Mouse (Mus musculus) right cerebral cortex, postnatal 4 days (tissue): ENCODE results near the gene Tsc22d3.
A peak's percentile ranks its signal among the peaks of the same experiment; 100 is the strongest.
"Not testable (repeated sequence)": the region's sequence is repeated elsewhere in the genome, so short reads cannot be mapped to it uniquely, and the experiment has no call there.

Source experiments
- DNase-seq: peaks from one replicate; pipeline ENCODE4 v3.0.0-alpha.2; 2022

The Tsc22d3 gene

GRCm38 (mm10) chrX:140565212-140565611, 35.2 kb downstream of the Tsc22d3 start:
- DNase-seq = peak; percentile 3

GRCm38 (mm10) chrX:140564777-140565176, 35.7 kb downstream of the Tsc22d3 start:
- no peak for DNase-seq

- DNase-seq = no peak
These were observed 42.1 kb downstream of the Tsc22d3 start for GRCm38 (mm10) chrX:140558176-140558844.

GRCm38 (mm10) chrX:140555965-140556364, 44.5 kb downstream of the Tsc22d3 start:
- DNase-seq = no peak

GRCm38 (mm10) chrX:140555423-140555822, 45.0 kb downstream of the Tsc22d3 start:
- no peak for DNase-seq

- no peak for DNase-seq
These were observed 52.6 kb downstream of the Tsc22d3 start for GRCm38 (mm10) chrX:140547660-140548419.

GRCm38 (mm10) chrX:140544737-140545136, 55.7 kb downstream of the Tsc22d3 start:
- peak; percentile 64 for DNase-seq

- DNase-seq = peak; percentile 33
These were observed 57.4 kb downstream of the Tsc22d3 start for GRCm38 (mm10) chrX:140542938-140543673.

- DNase-seq = peak; percentile 48
These were observed 58.0 kb downstream of the Tsc22d3 start for GRCm38 (mm10) chrX:140542474-140542845.

- DNase-seq = no peak
These were observed 58.6 kb downstream of the Tsc22d3 start for GRCm38 (mm10) chrX:140541711-140542473.

GRCm38 (mm10) chrX:140540500-140541114, 59.9 kb downstream of the Tsc22d3 start:
- no peak for DNase-seq

- DNase-seq = not testable (repeated sequence)
These were observed 60.6 kb downstream of the Tsc22d3 start for GRCm38 (mm10) chrX:140539831-140540230.

GRCm38 (mm10) chrX:140539111-140539680, 61.3 kb downstream of the Tsc22d3 start:
- no peak for DNase-seq

GRCm38 (mm10) chrX:140538649-140539048, 61.8 kb downstream of the Tsc22d3 start:
- DNase-seq = no peak

GRCm38 (mm10) chrX:140537662-140538061, 62.8 kb downstream of the Tsc22d3 start:
- no peak for DNase-seq

GRCm38 (mm10) chrX:140535487-140535886, 65.0 kb downstream of the Tsc22d3 start:
- no peak for DNase-seq

- no peak for DNase-seq
These were observed 66.2 kb downstream of the Tsc22d3 start for GRCm38 (mm10) chrX:140534306-140534705.

GRCm38 (mm10) chrX:140532325-140532724, 68.1 kb downstream of the Tsc22d3 start:
- DNase-seq = no peak

GRCm38 (mm10) chrX:140531356-140531755, 69.1 kb downstream of the Tsc22d3 start:
- no peak for DNase-seq

- DNase-seq = no peak
These were observed 69.8 kb downstream of the Tsc22d3 start for GRCm38 (mm10) chrX:140530632-140531031.

GRCm38 (mm10) chrX:140529074-140529561, 71.3 kb downstream of the Tsc22d3 start:
- no peak for DNase-seq

GRCm38 (mm10) chrX:140527231-140527630, 73.2 kb downstream of the Tsc22d3 start:
- DNase-seq = no peak
